Comparison of ENCODE assay signal across 22 mouse cellular contexts in genomic region chr8:109493727-109494126, GRCm38 (mm10). TPM values are rescaled to one million over a fixed set of nuclear protein-coding genes. Genes with fewer than 3 reads are reported as not detected.
"Had no signal": no experiment of that assay in that cellular context is flagged by ENCODE, and none has a peak within 500 bp of the region (broad histone marks: within the 10 kb centered on the region; RNA-seq: fewer than 3 reads in every experiment).

Gene Pmfbp1, plus strand, starts transcription at chr8:109494027.

- H3K9me3 ChIP-seq: liver, embryonic 15.5 days; lung, embryonic 15.5 days; megakaryocyte, embryonic 14.5 days; midbrain, embryonic 13.5 days; neural tube, embryonic 12.5 days; stomach, embryonic 15.5 days had no signal

- H3K4me1 ChIP-seq: liver, embryonic 15.5 days; megakaryocyte, embryonic 14.5 days; midbrain, embryonic 13.5 days; neural tube, embryonic 12.5 days; stomach, embryonic 15.5 days had no signal

- DNase-seq: liver, postnatal 0 days; lung, adult 2 months; lung, postnatal 14 days; lung, postnatal 36 days; right cerebral cortex, postnatal 14 days; thymus, adult 2 months; thymus, postnatal 25 days; thymus, postnatal 4 days had no signal

- H3K27ac ChIP-seq: liver, embryonic 15.5 days; lung, embryonic 15.5 days; macrophage; midbrain, embryonic 13.5 days; neural tube, embryonic 12.5 days; stomach, embryonic 15.5 days; stomach, postnatal 0 days had no signal

- H3K36me3 ChIP-seq: liver, embryonic 15.5 days; lung, embryonic 15.5 days; midbrain, embryonic 13.5 days; neural tube, embryonic 12.5 days; stomach, embryonic 15.5 days had no signal

- ATAC-seq: liver, postnatal 0 days; lung, postnatal 0 days; midbrain, embryonic 13.5 days; midbrain, embryonic 16.5 days had no signal

- H3K9ac ChIP-seq: liver, embryonic 15.5 days; liver, postnatal 0 days; lung, embryonic 15.5 days; midbrain, embryonic 13.5 days; neural tube, embryonic 12.5 days; stomach, embryonic 15.5 days had no signal

- H3K4me2 ChIP-seq: liver, embryonic 15.5 days; lung, embryonic 15.5 days; midbrain, embryonic 11.5 days; midbrain, embryonic 13.5 days; neural tube, embryonic 12.5 days; stomach, embryonic 15.5 days had no signal

- H3K4me3 ChIP-seq: liver, embryonic 15.5 days; lung, embryonic 15.5 days; megakaryocyte, embryonic 14.5 days; midbrain, embryonic 13.5 days; neural tube, embryonic 12.5 days; stomach, embryonic 15.5 days had no signal

- H3K27me3 ChIP-seq: liver, embryonic 15.5 days; lung, embryonic 15.5 days; megakaryocyte, embryonic 14.5 days; midbrain, embryonic 13.5 days; neural tube, embryonic 12.5 days; stomach, embryonic 15.5 days had no signal

RNA-seq across cellular contexts. Expression of gene Pmfbp1, which starts in this region (rescaled TPM):
- total RNA-seq: megakaryocyte progenitor cell, adult 5-6 weeks; neutrophil, adult 5-6 weeks had no signal
- polyA plus RNA-seq: liver, embryonic 15.5 days; liver, postnatal 0 days; lung, embryonic 15.5 days; lung, postnatal 0 days; macrophage; spleen, adult 2 months; stomach, embryonic 15.5 days; stomach, postnatal 0 days; thymus, adult 2 months had no signal
